Mouse (Mus musculus) heart, embryonic 10.5 days (tissue): Measurements from ENCODE around the gene Gm28047. TPM values are rescaled to one million over a fixed set of nuclear protein-coding genes. Genes with fewer than 3 reads are reported as not detected.

ENCODE experiments used
- DNase-seq: peaks from one replicate; pipeline ENCODE4 v3.0.0-alpha.2; 2017; ENCODE audit warnings: low spot score
- H3K27ac ChIP-seq: fragments of 300-500 bp; sonication (generic); 2 replicates; pipeline ENCODE4 v1.5.1; 2016; ENCODE audit warnings: mild to moderate bottlenecking
- H3K27me3 ChIP-seq: fragments of 300-500 bp; sonication (generic); 2 replicates; pipeline ENCODE4 v1.6.1; 2016; ENCODE audit warnings: mild to moderate bottlenecking; ENCODE audit not compliant: poor library complexity, insufficient read depth, severe bottlenecking
- H3K36me3 ChIP-seq: fragments of 300-500 bp; sonication (generic); 2 replicates; pipeline ENCODE4 v1.6.1; 2016; ENCODE audit warnings: mild to moderate bottlenecking, moderate library complexity
- H3K4me1 ChIP-seq: fragments of 300-500 bp; sonication (generic); 2 replicates; pipeline ENCODE4 v1.6.1; 2016; ENCODE audit warnings: mild to moderate bottlenecking
- H3K4me3 ChIP-seq: fragments of 300-500 bp; sonication (generic); 2 replicates; pipeline ENCODE4 v1.5.1; 2016; ENCODE audit warnings: mild to moderate bottlenecking, moderate library complexity
- H3K9me3 ChIP-seq: fragments of 300-500 bp; sonication (generic); 2 replicates; pipeline ENCODE4 v1.6.1; 2016; ENCODE audit warnings: mild to moderate bottlenecking, moderate library complexity
- WGBS: fragments of 180-500 bp; shearing (Covaris S2); methylation state at CpG from one replicate; pipeline ENCODE4 v1.1.7; 2016; 5-methylcytosine and 5-hydroxymethylcytosine counted together
- polyA plus RNA-seq: library from polyadenylated mRNA; unstranded; fragments of >200 nt; fragmentation: Nextera tagmentation; extraction: Ambion mirVana; gene quantifications from 2 replicates; pipeline ENCODE4 v1.2.1, GENCODE M21; 2016

Gm28047 gene
- polyA plus RNA-seq, 1 experiment from 2014 or later: not detected

DNA sequence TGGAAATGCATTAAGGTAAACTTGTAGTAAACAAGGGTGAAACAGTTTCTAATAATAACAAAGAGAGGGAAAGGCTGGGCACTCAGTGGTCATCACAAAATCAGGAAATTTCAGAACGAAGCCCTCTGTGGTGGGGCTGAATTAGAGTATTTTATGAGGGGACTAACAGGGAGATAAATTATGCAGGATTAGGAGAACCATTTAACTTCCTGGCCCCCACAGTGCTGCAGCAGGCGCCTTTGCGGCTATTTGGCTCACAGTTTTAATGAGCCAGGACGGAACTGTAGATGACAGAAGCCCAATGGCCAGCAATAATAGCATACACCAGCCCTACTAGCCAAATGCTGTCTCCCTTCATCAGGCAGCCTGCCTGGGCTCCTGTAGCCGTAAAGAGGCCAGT is 61.2 kb downstream of the Gm28047 start:
- Histone ChIP-seq H3K36me3 (peaks cover 23% of the 10 kb centered on the region), H3K27me3 (no peaks in the 10 kb centered on the region), H3K4me1 (no peaks in the 10 kb centered on the region), H3K9me3 (no peaks in the 10 kb centered on the region), H3K4me3 (no peak overlapping the region), H3K27ac (no peak overlapping the region)
- DNase-seq: no peak
- 85% methylated on average over 5 of the region's 5 CpGs for WGBS

DNA sequence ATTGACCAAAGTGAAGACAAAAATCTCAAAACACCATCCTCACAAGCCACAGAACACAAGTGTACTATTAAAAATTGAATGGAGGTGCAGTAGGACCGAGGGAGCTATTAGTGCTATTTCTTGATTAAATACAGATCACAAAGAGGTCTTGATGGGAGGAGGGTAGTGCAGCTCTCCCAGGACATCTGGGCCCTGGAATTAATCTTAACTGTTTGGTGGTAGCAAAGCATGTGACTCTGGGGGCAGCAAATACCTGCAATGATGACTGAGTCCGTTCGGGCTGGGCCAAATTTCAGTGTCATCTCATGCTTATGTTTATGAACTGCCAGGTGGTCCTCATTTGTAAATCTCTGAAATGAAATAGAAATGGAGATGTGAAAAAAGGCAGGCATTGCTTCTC is 61.8 kb downstream of the Gm28047 start:
- peaks cover 23% of the 10 kb centered on the region for H3K36me3 ChIP-seq
- no peaks in the 10 kb centered on the region for H3K4me1 ChIP-seq
- 89% methylated on average over 3 of the region's 3 CpGs for WGBS
- no peaks in the 10 kb centered on the region for H3K9me3 ChIP-seq
- no peaks in the 10 kb centered on the region for H3K27me3 ChIP-seq
- no peak for DNase-seq
- no peak overlapping the region for H3K4me3 ChIP-seq
- H3K27ac ChIP-seq: no peak overlapping the region

GRCm38 (mm10) chr15:102562491-102562890 is 62.4 kb downstream of the Gm28047 start:
- DNase-seq: no peak
- Histone ChIP-seq H3K36me3 (peaks cover 23% of the 10 kb centered on the region), H3K27me3 (no peaks in the 10 kb centered on the region), H3K27ac (no peak overlapping the region), H3K9me3 (no peaks in the 10 kb centered on the region), H3K4me3 (no peak overlapping the region), H3K4me1 (no peaks in the 10 kb centered on the region)
- WGBS: 89% methylated on average over 1 of the region's 1 CpGs

DNA sequence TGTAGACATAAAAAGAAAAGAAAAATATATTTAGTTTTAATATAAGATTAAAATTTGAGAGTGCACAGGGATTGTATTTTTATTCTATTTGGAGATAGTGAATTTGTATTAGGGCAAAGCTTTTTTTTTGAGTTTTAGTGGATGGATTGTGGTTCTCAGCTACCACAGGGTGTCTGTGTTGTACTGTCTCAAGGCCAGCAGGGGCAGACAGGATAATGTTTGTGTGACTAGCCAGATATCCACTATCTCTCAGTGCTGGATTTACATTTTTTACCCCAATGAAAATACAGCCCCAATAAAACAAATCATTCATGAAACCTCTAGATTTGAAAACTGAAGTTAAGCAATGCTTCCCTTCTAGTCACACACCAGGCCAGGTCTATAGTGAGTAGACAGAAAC is 67.3 kb downstream of the Gm28047 start:
- Histone ChIP-seq H3K36me3 (peaks cover 54% of the 10 kb centered on the region), H3K9me3 (no peaks in the 10 kb centered on the region), H3K4me3 (no peak overlapping the region), H3K27me3 (no peaks in the 10 kb centered on the region), H3K27ac (no peak overlapping the region), H3K4me1 (no peaks in the 10 kb centered on the region)
- no peak for DNase-seq

DNA sequence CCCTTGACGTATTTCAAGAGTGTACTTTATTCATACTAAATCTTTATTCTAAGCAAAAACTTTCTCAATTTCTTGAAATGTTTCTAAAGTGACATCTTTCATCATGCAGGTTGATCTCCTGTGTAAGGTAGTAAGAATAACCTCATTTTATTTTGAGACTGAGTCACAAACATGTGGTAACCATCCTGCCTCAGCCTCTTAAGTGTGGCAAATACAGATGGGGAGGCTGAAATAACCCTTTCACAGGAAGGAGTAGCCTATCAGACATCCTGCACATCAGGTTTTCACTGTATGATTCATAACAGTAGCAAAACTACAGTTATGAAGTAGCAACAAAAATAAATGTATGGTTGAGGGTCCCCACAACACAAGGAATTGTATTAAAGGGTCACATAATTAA is 69.3 kb downstream of the Gm28047 start:
- Histone ChIP-seq H3K9me3 (no peaks in the 10 kb centered on the region), H3K36me3 (peaks cover 66% of the 10 kb centered on the region), H3K27ac (no peak overlapping the region), H3K4me3 (no peak overlapping the region), H3K4me1 (no peaks in the 10 kb centered on the region), H3K27me3 (no peaks in the 10 kb centered on the region)
- WGBS: 100% methylated on average over 1 of the region's 1 CpGs
- DNase-seq: no peak

GRCm38 (mm10) chr15:102552599-102552998 is 72.3 kb downstream of the Gm28047 start:
- no peaks in the 10 kb centered on the region for H3K4me1 ChIP-seq
- 97% methylated on average over 5 of the region's 5 CpGs for WGBS
- no peaks in the 10 kb centered on the region for H3K27me3 ChIP-seq
- no peak overlapping the region for H3K4me3 ChIP-seq
- H3K9me3 ChIP-seq: no peaks in the 10 kb centered on the region
- DNase-seq: no peak
- peaks cover 75% of the 10 kb centered on the region for H3K36me3 ChIP-seq
- no peak overlapping the region for H3K27ac ChIP-seq

DNA sequence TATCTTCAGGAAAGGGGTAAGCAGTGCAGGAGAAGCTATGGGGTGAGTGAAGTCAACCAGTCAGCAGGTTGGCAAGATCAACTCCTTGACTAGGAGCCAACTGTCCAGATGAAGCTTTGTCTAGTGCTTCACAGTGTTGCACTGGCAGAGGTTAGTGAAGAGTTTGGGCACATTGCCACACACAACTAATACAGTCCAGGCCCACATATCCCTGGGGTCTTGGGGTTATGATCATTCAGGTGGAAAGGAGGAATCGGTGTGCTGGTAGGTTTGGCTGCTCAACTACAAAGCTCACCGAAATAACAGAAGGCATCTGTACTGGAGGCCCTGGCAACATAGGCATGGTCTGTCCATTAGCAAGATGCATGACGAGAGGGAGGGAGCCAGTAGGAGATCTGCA is 77.4 kb downstream of the Gm28047 start:
- H3K27ac ChIP-seq: no peak overlapping the region
- 93% methylated on average over 3 of the region's 3 CpGs for WGBS
- no peak overlapping the region for H3K4me3 ChIP-seq
- H3K4me1 ChIP-seq: no peaks in the 10 kb centered on the region
- no peak for DNase-seq
- no peaks in the 10 kb centered on the region for H3K27me3 ChIP-seq
- H3K9me3 ChIP-seq: no peaks in the 10 kb centered on the region
- H3K36me3 ChIP-seq: peaks cover 74% of the 10 kb centered on the region

DNA sequence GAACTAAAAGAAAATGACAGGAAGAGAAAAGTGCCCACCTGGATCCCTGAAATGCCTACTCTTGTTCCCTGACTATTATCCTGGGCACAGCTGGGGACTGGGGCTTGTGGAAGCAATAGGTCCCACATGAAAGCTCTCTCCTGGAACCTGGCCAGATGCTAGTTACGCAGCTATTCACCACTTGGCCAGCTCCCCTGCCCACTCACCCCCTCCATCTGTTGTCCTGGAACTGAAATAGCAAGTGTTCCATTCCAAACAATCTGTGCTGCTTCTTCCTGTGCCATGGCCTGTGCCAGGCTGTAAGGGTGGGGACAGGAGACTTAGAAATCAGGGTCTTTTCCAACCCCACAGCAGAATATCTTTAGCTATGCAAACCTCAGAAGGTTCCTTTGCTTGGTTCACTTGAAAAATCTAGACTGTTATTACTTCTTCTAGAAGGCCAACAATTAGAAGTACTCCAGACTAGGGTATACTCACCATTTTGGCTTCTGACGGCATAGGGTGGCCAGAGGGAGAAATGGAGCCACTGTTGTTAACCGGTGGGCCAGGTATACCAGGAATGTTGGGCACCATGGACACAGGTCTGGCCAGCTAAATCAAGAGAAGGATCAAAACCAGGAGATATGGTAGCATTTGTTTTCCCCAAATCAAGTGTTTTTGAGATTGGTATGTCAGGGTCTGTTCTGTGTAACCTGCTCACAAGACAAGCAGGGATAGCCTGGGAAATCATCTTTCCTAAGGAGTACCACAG is 78.0 kb downstream of the Gm28047 start:
- no peak overlapping the region; the same call in 1 of the 2 replicates for H3K27ac ChIP-seq
- peaks cover 74% of the 10 kb centered on the region for H3K36me3 ChIP-seq
- 82% methylated on average over 3 of the region's 3 CpGs for WGBS
- H3K4me1 ChIP-seq: no peaks in the 10 kb centered on the region
- H3K4me3 ChIP-seq: no peak overlapping the region
- no peaks in the 10 kb centered on the region for H3K9me3 ChIP-seq
- no peaks in the 10 kb centered on the region for H3K27me3 ChIP-seq
- DNase-seq: no peak

DNA sequence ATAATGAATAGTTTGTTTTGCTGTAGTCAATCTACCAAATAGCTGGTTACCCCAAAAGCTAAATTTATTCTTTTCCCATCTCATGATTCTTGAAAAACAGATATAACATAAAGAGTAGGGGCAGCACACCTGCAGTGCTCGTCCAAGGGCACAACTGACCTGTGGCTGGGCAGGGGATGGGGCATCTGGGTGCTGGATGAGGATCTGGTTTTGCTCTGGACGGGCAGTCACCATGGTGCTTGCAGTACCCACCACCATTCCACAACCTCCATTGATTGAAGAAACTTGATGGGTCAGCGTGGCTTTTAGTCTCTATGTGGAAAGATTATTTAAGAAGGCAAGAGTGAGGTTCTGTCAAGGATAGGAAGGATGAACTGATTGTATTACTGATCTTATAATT is 78.6 kb downstream of the Gm28047 start:
- no peak overlapping the region for H3K27ac ChIP-seq
- H3K36me3 ChIP-seq: peaks cover 74% of the 10 kb centered on the region

DNA sequence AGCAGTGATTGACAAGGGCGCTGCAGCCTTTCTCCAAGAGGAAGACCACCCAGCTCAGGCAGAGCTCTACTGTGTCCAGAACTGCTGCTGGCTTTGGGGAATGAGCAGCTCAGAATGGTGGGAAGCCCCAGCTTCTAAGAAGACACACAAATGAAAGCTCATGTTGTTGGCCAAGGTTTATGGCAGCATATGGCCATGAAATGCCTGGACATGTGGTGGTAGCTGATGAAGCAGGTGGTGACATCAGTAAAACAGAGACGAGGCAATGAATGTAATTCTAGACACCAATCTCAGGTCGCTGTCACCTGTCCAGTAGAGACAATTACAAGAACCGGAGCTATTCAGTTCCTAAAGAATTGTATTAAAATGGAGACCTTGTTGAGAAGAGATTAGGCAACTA is 80.1 kb downstream of the Gm28047 start:
- 91% methylated on average over 4 of the region's 4 CpGs for WGBS
- no peaks in the 10 kb centered on the region for H3K27me3 ChIP-seq
- no peak for DNase-seq
- H3K4me3 ChIP-seq: no peak overlapping the region
- H3K27ac ChIP-seq: no peak overlapping the region
- no peaks in the 10 kb centered on the region for H3K9me3 ChIP-seq
- H3K4me1 ChIP-seq: no peaks in the 10 kb centered on the region
- H3K36me3 ChIP-seq: peaks cover 81% of the 10 kb centered on the region

More for the DNA sequence above, 78.6 kb downstream of the Gm28047 start:
- 92% methylated on average over 3 of the region's 3 CpGs for WGBS
- DNase-seq: no peak
- no peaks in the 10 kb centered on the region for H3K9me3 ChIP-seq
- no peaks in the 10 kb centered on the region for H3K27me3 ChIP-seq
- H3K4me3 ChIP-seq: no peak overlapping the region
- no peaks in the 10 kb centered on the region for H3K4me1 ChIP-seq

GRCm38 (mm10) chr15:102533926-102534325 is 90.9 kb downstream of the Gm28047 start:
- Histone ChIP-seq H3K27me3 (no peaks in the 10 kb centered on the region), H3K27ac (no peak overlapping the region), H3K4me3 (no peak overlapping the region), H3K4me1 (no peaks in the 10 kb centered on the region), H3K9me3 (no peaks in the 10 kb centered on the region), H3K36me3 (peaks cover 81% of the 10 kb centered on the region)
- WGBS: 91% methylated on average over 7 of the region's 7 CpGs
- DNase-seq: peak; percentile 68

GRCm38 (mm10) chr15:102532106-102532900 is 92.6 kb downstream of the Gm28047 start:
- no peak overlapping the region for H3K27ac ChIP-seq
- no peak overlapping the region for H3K4me3 ChIP-seq
- H3K4me1 ChIP-seq: no peaks in the 10 kb centered on the region
- no peaks in the 10 kb centered on the region for H3K27me3 ChIP-seq
- H3K9me3 ChIP-seq: no peaks in the 10 kb centered on the region
- H3K36me3 ChIP-seq: peaks cover 90% of the 10 kb centered on the region
- WGBS: 90% methylated on average over 3 of the region's 3 CpGs
- peak; percentile 51 for DNase-seq

DNA sequence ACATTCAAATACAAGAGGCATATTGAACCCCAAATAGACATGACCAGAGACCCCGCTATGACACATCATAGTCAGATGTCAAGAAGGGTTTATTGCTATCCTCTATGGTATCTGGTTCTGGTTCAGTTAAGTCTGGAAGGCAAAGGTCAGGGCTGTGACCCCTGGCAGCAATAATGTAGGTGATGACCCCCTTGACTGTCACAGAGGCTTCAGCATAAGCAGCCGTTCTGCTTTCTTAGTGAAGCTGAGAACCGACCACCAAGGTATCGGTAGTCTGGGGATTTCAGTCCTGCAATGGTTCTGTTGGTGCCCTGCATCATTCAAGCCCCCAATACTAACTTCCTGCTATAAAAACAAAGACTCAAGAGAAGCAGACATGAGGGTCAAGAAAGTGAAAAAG is 93.3 kb downstream of the Gm28047 start:
- Histone ChIP-seq H3K36me3 (peaks cover 86% of the 10 kb centered on the region), H3K4me3 (no peak overlapping the region), H3K9me3 (no peaks in the 10 kb centered on the region), H3K27me3 (no peaks in the 10 kb centered on the region), H3K4me1 (no peaks in the 10 kb centered on the region), H3K27ac (no peak overlapping the region)
- DNase-seq: peak; percentile 7
- whole genome bisulfite sequencing: 89% methylated on average over 4 of the region's 4 CpGs
